Mouse (Mus musculus): ENCODE results near the gene Samd1. TPM values are rescaled to one million over a fixed set of nuclear protein-coding genes. Genes with fewer than 3 reads are reported as not detected.

Samd1 gene
- total and polyA plus RNA-seq, 3 experiments: 64.1 to 246 (median 93.8) TPM

- Histone ChIP-seq H3K4me1 (ENCODE audit: insufficient read depth, low read depth, low read length) (peaks cover 47% of the 10 kb centered on the region), H3K27me3 (ENCODE audit: insufficient read depth, low read length) (no peaks in the 10 kb centered on the region), H3K9me3 (replicated peaks) (no peaks in the 10 kb centered on the region), H3K36me3 (replicated peaks) (peaks cover 68% of the 10 kb centered on the region), H3K4me3 (ENCODE audit: low read depth, low read length) (no peak overlapping the region)
- ATAC-seq (ENCODE audit: extremely low read depth, insufficient number of reproducible peaks, low FRiP score, poor library complexity, severe bottlenecking) (no peak), DNase-seq (ENCODE audit: low spot score) (no peak)
- TF ChIP-seq GATA1 (IDR thresholded peaks at IDR 0.05; ENCODE audit: borderline replicate concordance, low read length) (no peak), TAL1 (conservative IDR thresholded peaks at IDR 0.05; ENCODE audit: low read depth, low read length) (no peak), GATA2 (IDR thresholded peaks at IDR 0.05; ENCODE audit: borderline replicate concordance, low read depth, low read length) (no peak), CTCF (IDR thresholded peaks at IDR 0.05; ENCODE audit: low read depth, low read length) (no peak), POLR2AphosphoS5 (IDR thresholded peaks at IDR 0.05; ENCODE audit: insufficient replicate concordance, low read depth, low read length) (no peak)
These were observed 5.0 kb upstream of the Samd1 start for GRCm38 (mm10) chr8:83992488-83992887.

DNA sequence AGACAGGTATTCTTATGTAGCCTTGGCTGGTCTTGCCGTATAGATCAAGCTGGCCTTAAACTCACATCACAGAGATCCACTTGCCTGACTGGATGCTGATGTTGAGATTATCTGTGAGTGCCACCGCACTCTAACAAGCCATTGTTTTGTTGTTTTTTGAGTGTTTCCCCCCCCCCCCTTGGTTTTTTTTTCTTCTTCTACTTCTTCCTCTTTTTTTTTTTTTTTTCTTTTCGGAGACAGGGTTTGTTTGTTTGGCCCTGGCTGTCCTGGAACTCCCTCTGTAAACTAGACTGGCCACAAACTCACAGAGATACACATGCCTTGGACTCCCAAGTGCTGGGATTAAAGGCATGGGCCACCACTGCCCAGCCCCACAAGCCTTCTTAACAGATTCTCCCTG, 3.4 kb upstream of the Samd1 start:
- H3K27me3 ChIP-seq (ENCODE audit: insufficient read depth, low read length): no peaks in the 10 kb centered on the region
- DNase-seq (ENCODE audit: low spot score): no peak
- H3K4me1 ChIP-seq (ENCODE audit: insufficient read depth, low read depth, low read length): peaks cover 44% of the 10 kb centered on the region
- no peak for ATAC-seq (ENCODE audit: extremely low read depth, insufficient number of reproducible peaks, low FRiP score, poor library complexity, severe bottlenecking)
- no peaks in the 10 kb centered on the region for H3K9me3 ChIP-seq (replicated peaks)
- TF ChIP-seq POLR2AphosphoS5 (IDR thresholded peaks at IDR 0.05; ENCODE audit: insufficient replicate concordance, low read depth, low read length) (no peak), CTCF (IDR thresholded peaks at IDR 0.05; ENCODE audit: low read depth, low read length) (no peak), TAL1 (conservative IDR thresholded peaks at IDR 0.05; ENCODE audit: low read depth, low read length) (no peak), GATA1 (IDR thresholded peaks at IDR 0.05; ENCODE audit: borderline replicate concordance, low read length) (no peak), GATA2 (IDR thresholded peaks at IDR 0.05; ENCODE audit: borderline replicate concordance, low read depth, low read length) (no peak)
- H3K4me3 ChIP-seq (ENCODE audit: low read depth, low read length): no peak overlapping the region
- peaks cover 59% of the 10 kb centered on the region for H3K36me3 ChIP-seq (replicated peaks)

GRCm38 (mm10) chr8:83995973-83996372, 1.5 kb upstream of the Samd1 start:
- DNase-seq (ENCODE audit: low spot score): no peak
- TF ChIP-seq TAL1 (conservative IDR thresholded peaks at IDR 0.05; ENCODE audit: low read depth, low read length): no peak
- Histone ChIP-seq H3K9me3 (replicated peaks) (no peaks in the 10 kb centered on the region), H3K4me3 (ENCODE audit: low read depth, low read length) (peak overlapping the region; percentile 90; the same call in 1 of the 2 replicates), H3K27me3 (ENCODE audit: insufficient read depth, low read length) (no peaks in the 10 kb centered on the region), H3K36me3 (replicated peaks) (peaks cover 63% of the 10 kb centered on the region), H3K4me1 (ENCODE audit: insufficient read depth, low read depth, low read length) (peaks cover 48% of the 10 kb centered on the region)
- ATAC-seq (ENCODE audit: extremely low read depth, insufficient number of reproducible peaks, low FRiP score, poor library complexity, severe bottlenecking): no peak

GRCm38 (mm10) chr8:83996567-83997505, 636 bp upstream of the Samd1 start:
- peak overlapping the region; percentile 90 for H3K4me3 ChIP-seq (ENCODE audit: low read depth, low read length)
- H3K9me3 ChIP-seq (replicated peaks): peaks cover 2% of the 10 kb centered on the region; the same call in 1 of the 2 replicates
- no peaks in the 10 kb centered on the region for H3K27me3 ChIP-seq (ENCODE audit: insufficient read depth, low read length)
- H3K36me3 ChIP-seq (replicated peaks): peaks cover 63% of the 10 kb centered on the region
- DNase-seq (ENCODE audit: low spot score): peak; percentile 88
- no peak for TF ChIP-seq GATA1 (IDR thresholded peaks at IDR 0.05; ENCODE audit: borderline replicate concordance, low read length)
- no peak for TF ChIP-seq GATA2 (IDR thresholded peaks at IDR 0.05; ENCODE audit: borderline replicate concordance, low read depth, low read length)
- TF ChIP-seq POLR2AphosphoS5 (IDR thresholded peaks at IDR 0.05; ENCODE audit: insufficient replicate concordance, low read depth, low read length): no peak
- no peak for TF ChIP-seq TAL1 (conservative IDR thresholded peaks at IDR 0.05; ENCODE audit: low read depth, low read length)
- no peak for TF ChIP-seq CTCF (IDR thresholded peaks at IDR 0.05; ENCODE audit: low read depth, low read length)
- ATAC-seq (ENCODE audit: extremely low read depth, insufficient number of reproducible peaks, low FRiP score, poor library complexity, severe bottlenecking): peak; percentile 76
- peaks cover 56% of the 10 kb centered on the region for H3K4me1 ChIP-seq (ENCODE audit: insufficient read depth, low read depth, low read length)

- no peaks in the 10 kb centered on the region for H3K27me3 ChIP-seq (ENCODE audit: insufficient read depth, low read length)
- peak overlapping the region; percentile 90 for H3K4me3 ChIP-seq (ENCODE audit: low read depth, low read length)
- peaks cover 71% of the 10 kb centered on the region for H3K36me3 ChIP-seq (replicated peaks)
- DNase-seq (ENCODE audit: low spot score) (peak; percentile 69), ATAC-seq (ENCODE audit: extremely low read depth, insufficient number of reproducible peaks, low FRiP score, poor library complexity, severe bottlenecking) (no peak)
- TF ChIP-seq CTCF (IDR thresholded peaks at IDR 0.05; ENCODE audit: low read depth, low read length) (peak; percentile 27; the same call in 1 of the 2 replicates), POLR2AphosphoS5 (IDR thresholded peaks at IDR 0.05; ENCODE audit: insufficient replicate concordance, low read depth, low read length) (no peak)
- peaks cover 62% of the 10 kb centered on the region for H3K4me1 ChIP-seq (ENCODE audit: insufficient read depth, low read depth, low read length)
- H3K9me3 ChIP-seq (replicated peaks): peaks cover 2% of the 10 kb centered on the region; the same call in 1 of the 2 replicates
These were observed 972 bp downstream of the Samd1 start for GRCm38 (mm10) chr8:83998231-83999056.

GRCm38 (mm10) chr8:83999057-83999705, 1.7 kb downstream of the Samd1 start:
- ATAC-seq (ENCODE audit: extremely low read depth, insufficient number of reproducible peaks, low FRiP score, poor library complexity, severe bottlenecking): no peak
- no peaks in the 10 kb centered on the region for H3K27me3 ChIP-seq (ENCODE audit: insufficient read depth, low read length)
- peaks cover 2% of the 10 kb centered on the region; the same call in 1 of the 2 replicates for H3K9me3 ChIP-seq (replicated peaks)
- peak overlapping the region; percentile 90 for H3K4me3 ChIP-seq (ENCODE audit: low read depth, low read length)
- H3K36me3 ChIP-seq (replicated peaks): peaks cover 72% of the 10 kb centered on the region
- H3K4me1 ChIP-seq (ENCODE audit: insufficient read depth, low read depth, low read length): peaks cover 64% of the 10 kb centered on the region
- TF ChIP-seq GATA1 (IDR thresholded peaks at IDR 0.05; ENCODE audit: borderline replicate concordance, low read length) (no peak), TAL1 (conservative IDR thresholded peaks at IDR 0.05; ENCODE audit: low read depth, low read length) (no peak), POLR2AphosphoS5 (IDR thresholded peaks at IDR 0.05; ENCODE audit: insufficient replicate concordance, low read depth, low read length) (no peak), CTCF (IDR thresholded peaks at IDR 0.05; ENCODE audit: low read depth, low read length) (no peak), GATA2 (IDR thresholded peaks at IDR 0.05; ENCODE audit: borderline replicate concordance, low read depth, low read length) (no peak)
- DNase-seq (ENCODE audit: low spot score): no peak
